Mouse (Mus musculus) kidney, adult 9 months (tissue): ENCODE results near the gene Nrgn.
A peak's percentile ranks its signal among the peaks of the same experiment; 100 is the strongest.

ENCODE experiments used
- DNase-seq: peaks from one replicate; pipeline ENCODE4 v3.0.0; 2022

The Nrgn gene

DNA sequence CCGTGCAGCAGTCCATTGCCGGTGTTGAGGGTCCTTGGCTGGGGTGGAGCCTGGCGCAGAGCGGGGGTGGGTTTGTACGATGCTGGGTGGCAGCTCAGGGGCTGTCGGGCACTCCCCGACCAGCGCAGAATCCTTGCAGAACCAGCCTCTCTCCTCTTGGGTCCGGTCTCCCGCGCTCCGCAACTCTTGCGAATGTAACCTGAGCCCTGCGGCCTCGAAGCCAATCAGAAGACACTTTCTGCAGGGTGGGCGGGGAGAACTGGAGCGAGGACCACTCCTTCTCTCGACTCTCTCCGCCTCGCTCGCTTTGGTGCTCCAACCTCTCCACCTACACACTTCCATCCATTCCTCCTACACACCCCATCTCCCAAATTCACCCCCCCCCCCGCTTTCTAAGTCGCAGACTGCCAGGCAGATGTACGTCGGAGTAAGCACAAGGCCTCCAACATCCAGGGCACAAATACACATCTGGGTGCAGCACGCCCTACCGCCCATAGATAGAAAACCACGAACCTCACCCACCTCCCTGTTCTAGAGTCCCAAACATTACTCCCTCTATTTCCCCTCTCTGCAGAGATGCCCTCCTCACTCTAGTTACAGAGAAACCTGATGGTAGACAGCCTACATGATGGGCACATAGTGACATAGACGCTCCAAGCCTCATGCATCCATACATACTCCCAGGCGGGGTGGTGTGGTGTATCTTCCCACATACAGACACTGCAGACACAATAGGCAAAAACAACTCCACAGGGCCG, at the start of gene Nrgn:
TSS of gene Nrgn (minus strand) at position 369 of the 758 bp plus-strand sequence.
- DNase-seq = peak; percentile 82

DNA sequence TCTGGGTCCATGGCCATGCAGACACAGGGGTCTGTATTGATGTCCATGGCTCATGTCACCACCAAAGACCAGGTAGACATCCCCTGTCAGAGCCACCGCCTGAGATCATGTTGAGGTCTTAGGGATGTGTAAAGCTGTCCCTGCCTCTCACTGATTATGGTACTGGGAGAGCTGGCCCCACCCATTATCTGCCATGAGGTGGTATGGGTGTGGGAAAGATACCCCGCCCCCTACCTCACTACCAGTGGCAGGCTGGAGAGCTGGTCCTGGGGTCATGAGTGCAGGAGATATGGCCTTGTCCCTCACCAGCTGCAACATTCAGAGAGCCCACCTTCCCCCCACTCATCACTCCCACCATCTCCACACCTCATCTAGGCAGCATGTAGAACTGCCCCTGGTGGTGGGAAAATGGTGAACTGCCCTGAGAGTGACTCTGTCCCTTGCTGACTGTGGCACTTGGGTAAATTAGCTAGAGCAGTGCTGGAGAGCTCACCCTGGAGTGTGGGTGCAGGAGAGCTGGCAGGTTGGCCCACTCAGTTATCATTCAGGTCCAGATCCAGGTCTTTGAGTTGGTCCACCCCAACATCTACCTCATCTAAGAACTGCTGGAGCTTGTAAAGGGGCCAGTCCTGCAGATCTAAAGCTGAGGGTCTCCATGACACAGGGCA, 48.0 kb upstream of the Nrgn start:
- no peak for DNase-seq

DNA sequence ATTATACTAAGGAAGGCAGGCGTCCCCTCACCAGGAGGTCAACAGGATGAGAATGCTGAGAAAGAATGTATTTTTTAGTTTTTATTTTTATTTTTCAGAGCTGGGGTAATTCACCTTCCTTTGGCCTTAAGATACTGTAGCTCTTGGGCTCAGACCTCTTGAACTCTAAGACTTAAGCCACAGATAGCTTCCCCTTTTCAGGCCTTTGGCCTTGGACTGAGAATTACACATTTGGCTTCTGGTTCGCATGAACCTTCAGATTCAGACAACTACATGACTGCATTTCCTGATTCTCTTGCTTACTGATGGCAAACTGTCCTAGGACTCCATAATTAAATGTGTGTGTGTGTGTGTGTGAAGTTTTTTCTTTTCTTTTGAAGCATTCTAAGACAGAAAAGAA, 45.9 kb upstream of the Nrgn start:
- no peak for DNase-seq

DNA sequence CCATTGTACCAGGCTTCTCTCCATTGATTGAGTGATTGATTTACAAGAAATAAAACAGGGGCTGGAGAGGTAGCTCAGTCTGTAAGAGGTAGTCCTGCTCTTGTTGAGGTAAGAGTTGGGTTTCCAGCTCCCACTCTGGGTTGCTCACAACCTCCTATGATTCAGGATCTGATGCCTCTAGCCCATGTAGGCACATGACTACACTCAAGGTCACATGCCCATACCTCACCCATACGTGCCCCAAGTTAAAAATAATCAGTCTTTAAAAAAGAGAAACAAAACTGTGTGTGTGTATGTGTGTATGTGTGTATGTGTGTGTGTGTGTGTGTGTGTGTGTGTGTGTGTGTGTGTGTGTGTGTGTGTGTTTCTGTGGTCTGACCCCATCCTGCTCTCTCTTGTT, 42.9 kb upstream of the Nrgn start:
- no peak for DNase-seq

DNA sequence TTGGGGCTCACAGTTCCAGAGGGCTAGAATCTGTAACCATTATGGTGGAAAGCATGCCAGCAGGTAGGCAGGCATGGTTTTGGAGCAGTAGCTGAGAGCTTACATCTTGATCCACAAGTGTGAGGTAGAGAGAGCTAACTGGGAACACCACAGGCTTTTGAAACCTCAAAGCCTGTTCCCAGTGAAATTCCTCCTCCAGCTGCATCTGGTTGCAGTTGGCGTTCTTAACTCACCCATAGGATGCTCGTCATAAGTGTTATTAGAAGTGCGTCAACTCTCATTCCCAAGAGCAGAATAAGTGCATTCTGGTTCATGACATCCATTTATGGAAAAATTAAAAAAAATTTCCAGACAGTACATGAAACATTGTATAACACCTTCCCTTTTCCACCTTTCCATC, 41.0 kb upstream of the Nrgn start:
- no peak for DNase-seq

DNA sequence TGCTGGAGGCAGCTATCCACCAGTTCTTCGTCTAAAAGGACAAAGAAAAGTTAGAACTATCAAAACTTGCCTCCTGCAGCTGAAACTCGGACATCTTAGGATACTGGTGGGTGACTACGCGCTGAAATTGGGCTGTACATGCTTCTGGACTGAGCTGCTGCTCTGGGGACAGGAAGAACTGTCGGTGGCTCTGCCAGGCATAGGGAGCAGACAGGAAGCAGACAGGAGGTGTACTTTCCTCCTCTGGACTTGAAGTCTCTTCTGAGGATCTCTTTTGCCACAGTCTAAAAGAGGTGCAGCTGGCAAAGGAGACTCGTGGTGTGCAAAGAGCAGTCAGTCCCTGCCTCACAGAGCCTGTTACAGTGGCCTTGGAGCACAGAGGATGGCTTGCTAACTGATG, 39.9 kb upstream of the Nrgn start:
- no peak for DNase-seq

DNA sequence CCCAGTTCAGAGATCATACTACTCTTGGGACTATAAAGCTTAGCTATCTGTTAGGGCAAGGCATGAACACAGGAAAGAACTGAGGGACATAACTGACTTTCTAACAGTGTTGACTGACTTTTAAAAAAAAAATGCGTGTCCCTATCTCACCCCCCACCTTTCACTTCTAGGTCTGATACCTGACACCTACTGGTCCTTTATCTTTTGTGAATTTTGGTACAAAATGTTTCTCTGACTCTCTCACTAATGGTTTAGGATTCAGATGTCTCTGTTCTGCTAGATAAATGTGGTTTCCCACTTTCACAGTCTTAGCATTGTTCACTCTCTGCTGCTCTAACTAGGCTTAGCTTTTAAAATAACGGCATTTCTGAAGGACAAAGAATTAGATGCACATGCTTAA, 39.3 kb upstream of the Nrgn start:
- no peak for DNase-seq

DNA sequence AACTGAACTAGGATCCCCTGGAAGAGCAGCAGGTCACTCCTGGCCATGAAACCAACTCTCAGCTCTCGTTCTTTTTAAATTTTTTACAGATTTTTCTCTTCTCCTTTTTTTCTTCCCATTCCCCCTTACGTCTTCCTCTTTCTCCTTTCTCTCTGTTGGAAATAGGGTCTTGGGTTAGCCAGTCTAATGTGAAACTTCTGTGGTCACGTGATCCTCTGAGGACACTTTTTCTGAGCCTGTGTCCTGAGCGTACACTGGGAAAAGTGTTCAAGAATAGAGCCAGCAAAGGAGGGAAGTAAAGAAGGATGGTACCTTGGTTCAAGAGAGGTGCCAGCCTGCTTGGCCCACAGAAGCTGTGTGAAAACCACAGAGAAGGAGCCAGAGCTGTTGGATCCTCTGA, 37.7 kb upstream of the Nrgn start:
- no peak for DNase-seq

DNA sequence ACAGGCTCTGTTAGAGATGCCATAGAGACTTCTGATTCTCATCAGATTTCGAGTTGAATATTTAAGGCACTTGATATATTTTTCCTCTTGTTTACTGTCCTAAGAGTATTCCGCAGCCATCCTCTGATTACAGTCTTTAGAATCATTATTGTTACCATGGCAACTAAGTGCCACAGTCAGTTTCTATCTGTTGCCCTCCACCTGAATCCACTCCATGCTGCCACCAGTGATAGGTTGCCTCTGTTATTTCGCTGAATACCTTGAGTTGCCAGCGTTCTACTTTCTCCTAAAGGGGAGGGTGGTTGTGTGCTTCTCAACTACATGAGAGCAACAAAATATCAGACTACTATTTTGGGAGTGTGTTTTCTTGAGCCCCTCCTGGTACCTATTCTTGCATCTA, 34.0 kb upstream of the Nrgn start:
- no peak for DNase-seq

DNA sequence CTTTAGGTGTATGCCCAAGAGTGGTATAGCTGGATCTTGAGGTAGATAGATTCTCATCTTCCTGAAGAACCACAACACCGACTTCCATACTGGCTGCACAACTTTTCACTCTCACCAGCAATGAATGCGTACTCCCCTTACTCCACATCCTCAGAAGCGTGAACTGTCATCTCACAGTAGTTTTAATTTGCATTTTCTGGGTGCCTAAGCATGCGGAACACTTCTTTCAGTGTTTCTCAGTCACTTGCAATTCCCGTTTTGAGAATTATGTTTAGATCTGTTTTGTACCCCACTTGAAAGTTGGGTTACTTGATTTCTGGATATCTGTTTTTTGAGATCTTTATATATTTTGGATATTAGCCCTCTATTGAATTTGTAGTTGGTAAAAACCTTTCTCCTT, 30.9 kb upstream of the Nrgn start:
- DNase-seq = no peak

DNA sequence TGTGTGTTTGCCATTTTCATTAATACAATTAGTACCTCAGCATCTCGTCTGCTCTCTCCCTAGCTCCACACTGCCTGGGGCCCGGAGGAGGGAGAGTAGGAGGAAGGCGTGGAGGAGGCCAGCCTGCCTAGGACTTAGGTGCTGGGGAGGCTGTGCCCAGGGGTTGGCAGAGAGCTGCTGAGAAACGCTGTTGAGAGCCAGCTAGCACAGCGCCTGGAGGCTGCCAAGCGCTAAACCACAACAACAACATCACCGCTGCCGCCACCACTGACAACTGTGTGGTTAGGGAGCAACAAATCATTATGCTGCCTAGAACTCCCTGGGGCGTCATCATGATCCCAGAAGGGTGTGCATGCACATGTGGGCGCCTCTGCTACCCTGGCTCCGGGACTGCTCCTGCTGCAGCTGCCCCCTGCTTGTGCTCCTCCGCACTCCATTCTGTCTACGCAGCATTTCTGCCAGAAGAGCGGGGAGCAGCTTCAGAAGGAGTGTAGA, 23.8 kb upstream of the Nrgn start:
- no peak for DNase-seq

DNA sequence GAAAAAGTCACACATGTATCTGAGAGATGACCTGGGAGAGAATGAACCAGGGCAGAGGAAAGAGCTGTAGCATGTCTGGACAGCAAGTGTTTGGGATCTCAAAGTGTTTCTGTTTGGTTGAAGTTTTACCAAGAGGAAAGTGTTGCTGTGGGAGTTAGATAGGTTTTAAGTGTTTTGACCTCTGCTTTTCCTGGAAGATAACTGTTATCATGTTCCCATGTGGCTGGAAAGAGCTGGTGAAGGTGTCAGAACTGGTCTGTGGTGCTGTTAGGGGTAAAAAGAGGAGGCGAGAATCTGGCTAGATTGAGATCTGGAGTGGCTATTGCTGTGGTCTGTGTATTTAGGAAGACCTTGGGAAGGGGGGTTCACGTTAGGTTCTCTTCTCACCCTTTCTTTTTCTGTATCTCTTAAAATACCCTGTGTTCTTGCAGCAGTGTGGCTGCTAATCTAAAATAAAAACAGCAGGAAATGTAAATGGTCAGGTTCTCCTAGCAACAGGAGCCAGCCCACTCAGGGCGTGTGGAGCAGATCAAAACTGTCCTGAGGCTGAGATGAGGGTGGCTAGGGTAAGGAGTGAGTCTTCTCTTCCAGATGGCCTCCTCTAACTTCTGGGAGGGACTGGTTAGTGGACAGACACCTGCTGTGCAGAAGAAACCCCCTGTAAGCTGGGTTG, 19.6 kb upstream of the Nrgn start:
- DNase-seq = no peak

DNA sequence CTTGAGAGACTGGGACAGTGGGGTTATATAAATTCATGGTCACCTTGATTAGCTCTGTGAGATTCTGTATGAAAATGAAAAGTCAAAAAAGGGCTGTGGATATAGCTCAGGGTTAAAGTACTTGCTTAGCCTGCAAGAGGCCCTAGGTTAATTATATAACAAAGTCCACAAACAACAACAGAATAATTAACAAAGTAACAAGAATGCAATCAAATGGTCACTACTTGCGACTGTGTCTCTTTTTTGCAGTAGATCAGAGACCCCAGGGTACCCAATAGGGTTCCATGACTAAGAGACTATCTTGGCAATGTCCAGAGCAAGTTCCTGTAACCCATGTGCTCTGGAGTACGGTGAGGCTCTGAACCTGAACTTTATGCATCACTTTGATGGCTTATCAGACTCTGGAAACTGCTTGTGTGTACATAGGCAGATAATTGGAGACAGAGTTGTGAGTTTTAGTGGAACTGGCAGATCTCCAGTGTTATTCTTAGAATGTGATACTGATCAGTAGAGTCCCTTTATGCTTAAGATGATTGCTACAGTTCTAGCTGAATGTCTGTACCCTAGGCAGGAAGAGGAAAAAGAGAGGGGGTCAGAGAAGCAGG, 16.6 kb upstream of the Nrgn start:
- peak; percentile 65 for DNase-seq

DNA sequence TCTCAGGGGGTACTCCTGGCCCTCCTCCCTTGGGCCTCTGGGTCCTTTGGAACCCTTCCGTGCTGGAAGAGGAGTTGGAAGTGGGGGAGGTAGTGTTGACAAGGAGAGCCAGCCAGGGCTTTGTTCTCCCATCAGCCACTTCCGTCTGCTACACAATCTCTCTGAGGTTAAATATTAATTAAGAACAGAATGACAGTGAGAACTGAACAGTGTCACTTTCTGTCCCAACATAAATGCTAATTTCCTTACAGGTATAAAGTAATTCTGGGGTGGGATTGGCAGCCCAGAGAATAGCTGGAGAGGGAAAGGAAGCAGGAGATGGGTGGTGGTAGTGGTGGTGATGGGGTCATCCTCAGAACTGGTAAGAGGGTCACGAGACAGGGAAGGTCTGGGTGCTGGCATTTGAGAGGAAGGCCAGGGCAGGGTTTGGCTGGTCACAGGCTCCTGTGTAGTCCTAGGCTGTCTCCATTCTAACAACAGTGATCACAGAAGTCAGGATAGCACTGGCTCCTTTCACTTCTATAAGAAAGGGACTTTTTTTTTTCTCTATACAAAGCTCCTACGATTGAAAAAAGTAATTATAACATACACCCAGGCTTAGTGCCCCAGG, 16.0 kb upstream of the Nrgn start:
- peak; percentile 59 for DNase-seq

DNA sequence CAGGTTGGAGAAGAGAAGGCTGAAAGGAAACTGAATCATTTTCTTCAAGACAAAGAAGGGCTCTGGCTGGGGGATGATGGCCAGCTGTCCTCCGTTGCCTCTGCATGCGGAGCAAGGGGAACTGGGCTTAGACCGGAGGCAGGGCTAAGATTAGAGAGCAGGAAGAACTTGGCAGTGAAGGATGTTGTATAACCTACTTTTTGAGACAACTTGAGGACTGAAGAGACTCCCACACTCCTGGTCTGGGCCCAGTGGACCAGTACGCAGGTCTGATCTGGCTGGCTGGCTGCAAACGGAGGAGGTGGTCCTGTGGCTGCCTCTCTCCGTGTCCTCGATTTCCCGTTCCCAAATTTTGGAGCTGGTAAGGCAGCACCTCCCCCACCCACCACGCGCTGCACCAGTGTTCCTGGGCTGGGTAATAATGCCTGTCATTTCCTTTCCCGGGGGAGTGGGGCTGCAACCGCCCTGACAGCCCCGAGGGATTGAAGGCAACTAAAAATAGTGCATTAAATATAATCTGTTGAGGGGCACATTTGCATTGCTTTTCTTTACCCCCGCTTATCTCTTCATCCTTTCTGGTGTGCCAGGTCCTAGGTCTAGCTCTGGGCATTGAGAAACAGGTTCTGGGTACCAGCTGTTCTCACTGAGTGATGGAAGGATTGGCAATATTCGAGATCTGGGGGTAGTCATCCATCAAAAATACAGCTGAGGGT, 15.3 kb upstream of the Nrgn start:
- peak; percentile 36 for DNase-seq

DNA sequence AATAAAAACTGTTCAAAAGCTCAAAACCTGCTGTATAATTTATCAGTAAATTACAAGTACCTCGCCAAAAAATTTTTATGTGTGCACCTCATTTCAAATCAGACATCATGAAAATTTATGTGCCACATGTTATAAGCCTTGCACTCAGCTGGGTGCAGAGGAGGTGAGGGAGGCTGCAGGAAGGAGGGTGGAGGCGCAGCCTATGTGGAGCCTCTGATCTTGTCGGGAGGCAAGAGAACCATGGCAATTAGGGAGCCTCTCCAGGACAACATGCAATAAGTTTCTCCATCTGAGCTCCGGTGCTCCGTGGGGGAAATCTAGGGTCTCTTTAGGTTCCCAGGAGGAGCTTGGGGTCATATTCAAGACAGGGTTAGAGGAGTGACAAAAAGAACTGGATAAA, 14.8 kb upstream of the Nrgn start:
- DNase-seq = no peak

DNA sequence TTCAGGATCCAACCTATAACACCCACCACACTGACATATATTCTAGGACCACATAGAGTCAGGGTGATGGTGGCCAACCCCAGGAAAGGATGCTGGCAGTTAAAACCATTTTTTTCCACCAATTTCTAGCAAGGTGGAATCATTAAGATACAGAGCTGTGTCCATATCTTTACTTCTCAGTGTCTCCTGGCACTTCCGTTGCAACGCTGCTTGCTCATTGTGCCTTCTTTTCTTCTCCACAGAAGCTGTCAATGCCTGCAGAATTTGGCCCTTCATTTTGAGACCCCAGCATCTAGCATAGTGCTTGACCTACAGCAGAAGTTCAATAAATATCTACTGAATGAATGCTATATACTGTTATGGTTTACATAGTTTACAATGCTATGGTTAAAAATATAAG, 14.3 kb upstream of the Nrgn start:
- no peak for DNase-seq

DNA sequence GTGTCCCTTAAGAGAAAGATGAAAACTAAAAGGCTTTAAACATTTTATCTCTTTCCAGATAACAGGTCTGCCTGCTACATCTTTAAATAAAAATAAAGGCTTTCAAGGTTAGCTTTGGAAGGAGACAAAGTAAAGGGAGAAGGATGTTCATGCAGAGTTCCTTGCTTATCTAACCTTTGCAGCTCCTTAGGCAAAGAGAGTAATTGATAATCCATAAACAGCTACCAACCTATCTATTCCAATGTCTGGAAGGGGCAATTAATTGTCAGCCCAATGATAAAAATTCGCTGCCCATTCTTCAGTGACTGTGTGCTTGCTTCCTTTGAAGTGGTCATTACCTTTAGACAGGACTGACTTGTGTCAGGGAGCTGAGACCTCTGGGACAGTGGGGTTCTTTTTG, 11.1 kb upstream of the Nrgn start:
- no peak for DNase-seq

DNA sequence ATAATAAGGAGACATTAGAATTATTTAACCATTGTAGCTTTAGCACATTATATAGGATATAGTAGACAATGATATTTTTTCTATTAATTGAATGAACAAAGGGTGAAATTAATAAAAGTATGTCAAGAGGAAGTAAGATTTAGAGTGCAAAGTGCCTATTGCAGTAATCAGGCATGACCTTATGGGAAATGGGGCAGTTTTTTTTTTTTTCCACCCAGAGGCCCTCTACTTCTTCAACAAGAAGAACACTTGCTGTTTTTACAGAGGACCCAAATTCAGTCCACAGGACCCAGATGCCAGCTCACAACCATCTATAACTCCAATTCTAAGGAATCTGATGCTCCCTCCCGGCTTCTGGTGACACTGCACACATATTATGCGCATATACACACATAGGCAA, 7.9 kb upstream of the Nrgn start:
- DNase-seq = no peak

DNA sequence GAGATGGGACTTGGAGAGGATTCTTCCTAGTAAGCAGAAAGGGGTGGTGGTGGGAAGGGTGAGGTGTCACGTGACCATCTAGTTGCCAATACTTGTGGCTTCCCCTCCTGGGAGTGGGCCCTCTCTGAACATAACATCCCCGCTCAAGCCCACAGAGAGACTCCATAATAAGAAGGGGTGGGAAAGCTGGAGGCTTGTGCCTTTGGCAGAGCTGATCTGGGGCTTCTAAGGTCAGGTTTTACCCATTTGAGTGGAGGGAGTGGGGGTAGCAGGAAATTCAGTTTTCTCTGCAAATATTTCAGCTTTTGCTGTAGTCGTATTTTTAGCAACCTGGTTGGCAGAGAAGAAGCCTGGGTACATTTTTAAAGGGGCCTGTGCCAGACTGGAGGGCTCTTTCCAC, 3.7 kb upstream of the Nrgn start:
- no peak for DNase-seq

DNA sequence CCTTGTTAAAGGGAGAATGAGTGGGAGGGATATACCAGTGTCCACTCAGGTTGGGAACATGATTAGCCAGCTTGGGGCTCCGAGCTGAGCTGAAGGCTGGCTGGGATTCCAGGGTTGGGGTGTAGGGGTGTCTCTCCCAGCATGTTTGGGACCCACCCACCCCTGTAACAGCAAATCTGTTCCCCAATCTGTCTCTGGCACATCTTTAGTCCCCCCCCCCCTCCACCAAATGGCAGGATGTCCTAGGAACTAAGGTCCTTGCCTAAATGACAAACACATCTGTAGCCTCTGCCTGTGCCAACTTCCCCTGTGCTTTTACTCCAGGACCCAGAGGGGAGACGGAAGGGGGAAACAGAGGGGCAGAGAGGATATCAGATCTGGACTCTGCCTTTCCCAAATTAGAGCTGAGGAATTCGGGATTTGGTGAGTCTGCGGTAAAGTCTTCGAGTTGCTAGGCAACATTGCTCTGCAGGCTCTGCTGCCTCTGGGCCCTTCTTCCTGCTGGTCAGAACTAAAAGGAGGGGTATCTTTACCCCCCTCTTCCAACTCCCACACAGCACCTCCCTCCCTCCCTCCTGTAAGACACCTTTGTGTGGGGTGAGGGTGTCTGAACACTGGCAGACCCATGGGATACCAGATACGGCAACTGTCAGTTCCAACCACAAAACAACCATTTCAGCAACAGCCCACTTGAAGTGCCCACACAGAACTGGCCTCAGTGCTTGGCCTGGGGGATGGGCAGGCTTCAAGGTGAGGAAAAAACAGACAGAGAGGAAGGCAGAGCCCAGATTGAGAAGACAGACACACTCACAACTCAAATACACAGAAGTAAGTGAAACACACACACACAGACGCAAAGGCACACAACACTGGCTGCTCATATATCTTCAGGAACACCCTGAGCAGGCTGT, 2.4 kb upstream of the Nrgn start, which contains the start of gene Siae:
TSS of gene Siae (plus strand) at position 861 of the 911 bp plus-strand sequence.
- no peak for DNase-seq
